Mouse (Mus musculus) intestine, postnatal 0 days (tissue): Measurements from ENCODE around the gene Traf4. TPM values are rescaled to one million over a fixed set of nuclear protein-coding genes. Genes with fewer than 3 reads are reported as not detected.

Source experiments
- ATAC-seq: fragments of 200-750 bp; cut with Nextera tagmentation; 2 replicates; pipeline ENCODE4 v1.8.0; 2017; ENCODE audit warnings: mild to moderate bottlenecking, moderate TSS enrichment, moderate library complexity
- H3K27ac ChIP-seq: fragments of 300-500 bp; sonication (generic); 2 replicates; pipeline ENCODE4 v1.5.1; 2014; ENCODE audit warnings: mild to moderate bottlenecking, low read depth, low read length, moderate library complexity
- H3K27me3 ChIP-seq: fragments of 300-500 bp; sonication (generic); replicated peaks from 2 replicates; pipeline ENCODE4 v1.6.1; 2014; ENCODE audit warnings: low read length, mixed read lengths; ENCODE audit not compliant: control insufficient read depth, insufficient read depth
- H3K36me3 ChIP-seq: fragments of 300-500 bp; sonication (generic); 2 replicates; pipeline ENCODE4 v1.6.1; 2014; ENCODE audit warnings: mild to moderate bottlenecking, moderate library complexity; ENCODE audit not compliant: control insufficient read depth, insufficient read depth
- H3K4me1 ChIP-seq: fragments of 300-500 bp; sonication (generic); replicated peaks from 2 replicates; pipeline ENCODE4 v1.6.1; 2014; ENCODE audit warnings: antibody characterized with exemption, low read length, mixed read lengths; ENCODE audit not compliant: control insufficient read depth, insufficient read depth
- H3K4me2 ChIP-seq: fragments of 300-500 bp; sonication (generic); replicated peaks from 2 replicates; pipeline ENCODE4 v1.6.1; 2014; ENCODE audit warnings: low read depth, mild to moderate bottlenecking, moderate library complexity
- H3K4me3 ChIP-seq: fragments of 300-500 bp; sonication (generic); 2 replicates; pipeline ENCODE4 v1.5.1; 2014; ENCODE audit warnings: low read depth, low read length
- H3K9ac ChIP-seq: fragments of 300-500 bp; sonication (generic); 2 replicates; pipeline ENCODE4 v1.6.1; 2014; ENCODE audit warnings: mild to moderate bottlenecking, low read depth, low read length
- H3K9me3 ChIP-seq: fragments of 300-500 bp; sonication (generic); 2 replicates; pipeline ENCODE4 v1.6.1; 2016; ENCODE audit warnings: mixed run types; ENCODE audit not compliant: control insufficient read depth
- CTCF ChIP-seq: sonication (generic); IDR thresholded peaks from 2 replicates; pipeline ENCODE4 v1.5.1; 2016; ENCODE audit warnings: low read depth, mild to moderate bottlenecking, control low read depth, antibody characterized with exemption, moderate library complexity
- WGBS: fragments of 180-500 bp; shearing (Covaris S2); extraction: QIAGEN DNeasy Blood & Tissue Kit; methylation state at CpG from one replicate; pipeline ENCODE4 v1.1.7; 2014; 5-methylcytosine and 5-hydroxymethylcytosine counted together
- polyA plus RNA-seq: library from polyadenylated mRNA; unstranded; fragments of >200 nt; fragmentation: Nextera tagmentation; extraction: Ambion mirVana; gene quantifications from 2 replicates; pipeline ENCODE4 v1.2.1, GENCODE M21; 2015

Gene Traf4
- polyA plus RNA-seq, 1 experiment from 2014 or later: 30.8 TPM

DNA sequence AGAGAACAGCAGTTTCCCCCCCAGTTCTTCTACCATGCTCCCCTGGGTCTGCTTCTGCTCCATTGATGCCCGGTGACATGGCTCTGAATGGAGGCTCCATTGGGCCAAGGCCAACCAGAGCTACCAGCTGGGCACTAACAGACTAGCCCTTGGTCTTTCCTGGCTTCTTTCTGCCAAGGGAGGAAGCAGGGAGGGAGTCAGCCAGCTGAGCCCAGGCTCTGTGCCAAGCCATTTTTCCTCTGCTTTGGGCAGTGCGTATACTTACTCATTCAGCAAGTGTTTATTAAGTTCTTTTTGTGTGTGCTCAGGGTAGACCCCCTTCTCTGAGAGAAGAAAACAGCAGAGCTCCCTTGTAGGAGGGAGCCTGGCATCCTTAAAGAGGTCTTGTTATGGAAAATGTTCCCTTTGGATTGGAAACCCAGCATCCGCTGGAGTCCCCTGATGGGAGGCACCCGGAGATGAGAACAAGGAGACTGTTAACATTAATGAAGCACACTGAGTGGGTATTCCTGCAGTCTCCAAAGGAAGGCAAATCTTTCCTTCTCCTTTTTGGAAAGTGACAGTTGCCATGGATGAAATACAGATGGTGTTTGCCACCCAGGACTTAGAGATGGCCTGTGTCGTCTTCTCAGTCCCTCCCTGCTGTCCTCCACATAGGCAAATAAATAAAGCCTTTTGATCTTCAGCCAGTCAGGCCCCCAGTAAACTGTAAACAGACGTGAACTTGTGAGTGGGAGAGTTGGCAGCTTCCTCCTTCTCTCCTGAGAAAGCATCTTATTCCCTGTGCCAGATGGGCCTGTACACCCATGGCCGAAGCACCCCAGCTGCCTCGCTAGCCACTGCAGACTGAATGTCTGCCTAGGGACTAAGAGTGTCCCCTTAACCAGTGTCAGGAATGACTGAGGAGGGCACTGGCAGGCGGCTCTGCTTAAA is 12.8 kb downstream of the Traf4 start:
- H3K9ac ChIP-seq: no peak overlapping the region
- H3K4me2 ChIP-seq: no peak overlapping the region
- H3K27ac ChIP-seq: peak overlapping the region; percentile 50; the same call in 1 of the 2 replicates
- no peaks in the 10 kb centered on the region for H3K4me1 ChIP-seq
- H3K9me3 ChIP-seq: no peaks in the 10 kb centered on the region
- no peak for TF ChIP-seq CTCF
- peaks cover 40% of the 10 kb centered on the region for H3K36me3 ChIP-seq
- ATAC-seq: no peak
- WGBS: 60% methylated on average over 9 of the region's 9 CpGs
- no peak overlapping the region for H3K4me3 ChIP-seq
- no peaks in the 10 kb centered on the region for H3K27me3 ChIP-seq

DNA sequence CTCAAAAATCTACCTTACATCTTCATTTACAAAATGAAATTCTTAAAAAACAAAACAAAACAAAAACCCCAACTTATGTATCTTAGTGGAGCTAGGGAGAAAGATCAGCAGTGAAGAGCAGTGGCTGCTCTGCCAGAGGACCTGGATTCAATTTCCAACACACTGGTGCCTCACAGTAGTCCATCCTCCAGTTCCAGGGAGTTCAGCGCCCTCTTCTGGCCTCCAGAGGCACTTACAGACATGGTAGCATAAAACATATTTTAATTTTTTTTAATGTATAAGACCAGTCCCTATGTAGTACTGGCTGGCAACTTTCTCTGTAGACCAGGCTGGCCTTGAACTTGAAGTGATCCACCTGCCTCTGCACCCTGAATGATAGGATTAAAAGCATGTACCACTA is 14.2 kb downstream of the Traf4 start:
- H3K4me3 ChIP-seq: no peak overlapping the region
- H3K36me3 ChIP-seq: peaks cover 45% of the 10 kb centered on the region
- 45% methylated on average over 1 of the region's 1 CpGs for WGBS
- no peaks in the 10 kb centered on the region for H3K4me1 ChIP-seq
- no peaks in the 10 kb centered on the region for H3K27me3 ChIP-seq
- no peak for ATAC-seq
- peak; percentile 75 for TF ChIP-seq CTCF
- H3K27ac ChIP-seq: no peak overlapping the region
- H3K4me2 ChIP-seq: no peak overlapping the region
- no peaks in the 10 kb centered on the region for H3K9me3 ChIP-seq
- H3K9ac ChIP-seq: no peak overlapping the region

DNA sequence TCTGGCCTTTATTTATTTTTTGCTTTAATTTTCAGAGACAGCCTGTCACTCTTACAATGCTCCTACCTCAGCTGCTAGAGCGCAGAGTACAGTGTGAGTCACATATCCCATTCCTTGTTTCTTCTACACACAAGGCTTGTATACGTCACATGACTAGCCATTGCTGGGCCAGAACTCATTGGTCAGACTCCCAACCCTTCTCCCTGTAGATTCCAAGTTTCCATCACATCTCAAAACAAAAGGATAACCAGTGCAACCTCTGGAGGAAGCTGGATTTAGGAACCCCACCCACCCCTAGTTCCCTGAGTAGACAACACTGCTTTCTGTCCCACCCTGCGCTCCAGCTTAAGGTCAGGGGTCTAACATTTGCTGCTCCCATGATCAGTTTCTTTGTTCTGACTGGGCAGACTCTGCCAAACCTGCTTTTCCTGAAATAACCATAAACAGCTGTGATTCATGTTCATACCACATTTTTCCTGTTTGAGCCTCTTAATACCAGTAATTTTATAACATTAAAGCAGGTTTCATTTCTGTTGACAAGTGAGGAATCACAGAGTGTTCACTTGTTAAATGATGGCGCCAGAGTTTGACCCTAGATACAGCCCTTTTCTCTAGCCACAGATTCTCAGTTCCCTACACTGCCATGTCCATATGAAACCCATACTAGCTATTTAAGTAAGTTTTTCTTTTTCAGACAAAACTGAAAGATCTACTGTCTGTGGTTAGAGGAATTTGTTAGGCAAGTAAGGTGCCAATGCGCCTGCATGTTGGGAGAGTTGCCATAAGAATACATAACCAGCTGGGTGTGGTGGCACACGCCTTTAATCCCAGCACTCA is 18.5 kb downstream of the Traf4 start:
- Histone ChIP-seq H3K4me2 (no peak overlapping the region), H3K4me3 (no peak overlapping the region), H3K9ac (no peak overlapping the region), H3K36me3 (peaks cover 55% of the 10 kb centered on the region), H3K9me3 (no peaks in the 10 kb centered on the region), H3K27me3 (no peaks in the 10 kb centered on the region), H3K27ac (no peak overlapping the region), H3K4me1 (no peaks in the 10 kb centered on the region)
- ATAC-seq: no peak
- TF ChIP-seq CTCF: no peak
- WGBS: 86% methylated on average over 6 of the region's 6 CpGs

DNA sequence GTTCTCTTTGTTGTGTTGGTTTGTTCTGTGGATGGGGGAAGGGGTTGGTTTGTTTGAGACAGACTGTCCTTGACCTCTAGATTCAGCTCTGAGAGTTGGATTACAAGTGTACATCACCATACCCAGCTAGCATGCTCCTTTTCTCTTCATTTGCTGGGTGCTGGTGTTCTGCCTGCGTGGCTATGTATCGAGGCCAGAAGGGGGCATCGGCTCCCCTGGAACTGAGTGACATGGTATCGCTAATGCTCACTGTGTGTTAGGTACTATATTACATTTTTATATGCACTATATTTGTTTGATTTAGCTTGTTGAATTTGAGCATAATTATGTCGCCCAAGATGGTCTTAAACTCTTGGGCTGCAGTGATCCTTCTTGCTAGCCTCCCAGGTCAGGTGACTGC is 19.2 kb downstream of the Traf4 start:
- no peak for ATAC-seq

DNA sequence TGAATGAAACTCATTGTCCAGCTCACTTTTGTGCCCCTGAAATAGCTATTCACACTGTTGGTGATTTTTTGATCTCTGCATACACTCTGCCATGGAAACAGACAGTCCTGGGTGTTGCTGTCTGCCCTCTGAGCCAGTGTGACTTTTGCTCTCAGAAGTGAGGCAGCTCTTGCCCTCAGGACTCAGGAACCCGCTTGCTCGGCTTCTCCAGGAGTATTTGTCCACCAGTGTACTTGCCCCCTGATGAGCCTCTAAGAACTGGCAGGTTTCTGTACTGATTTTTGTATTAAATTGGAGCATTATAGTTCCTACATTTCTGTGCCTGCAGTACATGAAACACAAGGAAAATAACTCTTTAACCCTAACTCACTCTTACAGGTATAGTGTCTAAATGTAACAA is 21.9 kb downstream of the Traf4 start:
- WGBS: 68% methylated on average over 2 of the region's 2 CpGs
- ATAC-seq: no peak
- Histone ChIP-seq H3K9me3 (no peaks in the 10 kb centered on the region), H3K4me3 (no peak overlapping the region), H3K4me1 (no peaks in the 10 kb centered on the region), H3K27ac (no peak overlapping the region), H3K36me3 (peaks cover 44% of the 10 kb centered on the region), H3K4me2 (no peak overlapping the region), H3K27me3 (no peaks in the 10 kb centered on the region), H3K9ac (no peak overlapping the region)
- no peak for TF ChIP-seq CTCF

More for the DNA sequence above, 19.2 kb downstream of the Traf4 start:
- Histone ChIP-seq H3K36me3 (peaks cover 55% of the 10 kb centered on the region), H3K4me2 (no peak overlapping the region), H3K4me3 (no peak overlapping the region), H3K27ac (no peak overlapping the region), H3K27me3 (no peaks in the 10 kb centered on the region), H3K4me1 (no peaks in the 10 kb centered on the region), H3K9me3 (no peaks in the 10 kb centered on the region), H3K9ac (no peak overlapping the region)
- peak; percentile 50 for TF ChIP-seq CTCF
- 80% methylated on average over 5 of the region's 5 CpGs for WGBS

DNA sequence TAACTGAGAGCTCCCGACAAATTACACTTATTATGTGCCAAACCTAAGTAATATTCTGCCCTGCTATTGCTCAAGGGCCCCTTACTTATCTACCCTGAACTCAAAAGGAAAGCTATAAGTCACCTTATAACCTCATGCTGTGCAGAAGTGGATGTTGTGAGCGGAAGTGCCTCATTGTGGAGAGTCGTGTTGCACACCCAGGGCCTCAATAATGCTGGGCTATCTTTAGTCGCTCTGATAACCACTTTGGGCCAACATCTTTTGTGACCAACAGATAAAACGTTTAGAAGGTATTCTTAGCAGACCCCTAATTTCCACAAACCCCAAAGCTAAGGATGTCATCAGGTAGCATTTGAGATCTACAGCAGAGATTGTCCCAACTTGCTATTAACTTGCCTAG is 24.7 kb downstream of the Traf4 start:
- Histone ChIP-seq H3K9ac (no peak overlapping the region), H3K9me3 (no peaks in the 10 kb centered on the region), H3K4me1 (no peaks in the 10 kb centered on the region), H3K4me3 (no peak overlapping the region), H3K27me3 (no peaks in the 10 kb centered on the region), H3K36me3 (peaks cover 28% of the 10 kb centered on the region), H3K4me2 (no peak overlapping the region), H3K27ac (no peak overlapping the region)
- WGBS: 48% methylated on average over 5 of the region's 5 CpGs
- TF ChIP-seq CTCF: no peak
- ATAC-seq: no peak
